In the genomic region with DNA sequence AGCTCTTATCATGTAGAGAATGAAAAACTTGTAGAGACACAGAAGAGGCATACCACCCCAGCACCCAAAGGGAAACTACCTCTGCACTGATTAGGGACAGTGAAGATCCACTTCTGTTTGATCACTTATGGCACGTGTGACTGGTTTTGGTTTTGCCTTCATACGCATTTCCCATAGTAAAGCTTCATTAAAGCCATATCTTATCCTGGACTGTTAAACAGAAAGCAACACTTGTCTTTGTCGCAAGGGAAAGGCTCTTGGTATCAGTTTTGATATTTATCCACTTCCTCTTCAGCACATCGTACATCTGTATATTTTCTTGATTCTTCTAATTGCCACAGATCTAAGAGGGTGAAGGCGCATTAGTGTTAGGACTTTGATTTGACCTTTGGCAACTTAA, we compare ENCODE assay signal across 26 mouse cellular contexts. TPM values are rescaled to one million over a fixed set of nuclear protein-coding genes. Genes with fewer than 3 reads are reported as not detected.
A peak's percentile ranks its signal among the peaks of the same experiment; 100 is the strongest.
DNase-seq lines count a peak whose midpoint lies in the region; ATAC-seq lines count a peak whose summit lies in the region.
"Had no signal": no experiment of that assay in that cellular context is flagged by ENCODE, and none has a peak within 500 bp of the region (broad histone marks: within the 10 kb centered on the region; RNA-seq: fewer than 3 reads in every experiment).

No protein-coding gene starts in this region.

- no peak overlapping the region for H3K4me3 ChIP-seq in liver, embryonic 15.5 days (replicated peaks)
- no peak overlapping the region for H3K4me3 ChIP-seq in midbrain, embryonic 10.5 days
- H3K4me3 ChIP-seq: embryonic facial prominence, embryonic 10.5 days; heart, embryonic 15.5 days; hindbrain, embryonic 13.5 days; limb, embryonic 12.5 days; neural tube, embryonic 15.5 days had no signal

- ATAC-seq in CD4-positive, CD25-positive, alpha-beta regulatory T cell, adult 4 months, result peak; percentile 90
- peak; percentile 24; the same call in 1 of the 2 replicates for ATAC-seq in common myeloid progenitor, adult 5-6 weeks (replicated peaks; ENCODE audit: low read depth, poor library complexity, severe bottlenecking)
- ATAC-seq in liver, embryonic 15.5 days (ENCODE audit: insufficient read depth), result no peak
- ATAC-seq in frontal cortex, adult (ENCODE audit: low TSS enrichment), result no peak
- ATAC-seq: forebrain, embryonic 16.5 days; midbrain, embryonic 16.5 days had no signal

- H3K9ac ChIP-seq in liver, embryonic 15.5 days, result no peak overlapping the region
- H3K9ac ChIP-seq: heart, embryonic 15.5 days; hindbrain, embryonic 13.5 days; limb, embryonic 12.5 days; neural tube, embryonic 15.5 days had no signal

- H3K9me3 ChIP-seq in liver, embryonic 15.5 days (replicated peaks), result no peaks in the 10 kb centered on the region
- H3K9me3 ChIP-seq in midbrain, embryonic 10.5 days (replicated peaks), result no peaks in the 10 kb centered on the region
- H3K9me3 ChIP-seq: embryonic facial prominence, embryonic 10.5 days; G1E; heart, embryonic 15.5 days; hindbrain, embryonic 13.5 days; limb, embryonic 12.5 days; neural tube, embryonic 15.5 days had no signal

- H3K27me3 ChIP-seq in liver, embryonic 15.5 days, result no peaks in the 10 kb centered on the region
- H3K27me3 ChIP-seq in splenic B cell, adult 2 months (ENCODE audit: control insufficient read depth, insufficient read depth, low read length, poor library complexity, severe bottlenecking), result no peaks in the 10 kb centered on the region
- no peaks in the 10 kb centered on the region for H3K27me3 ChIP-seq in midbrain, embryonic 10.5 days (ENCODE audit: low read depth, poor library complexity, severe bottlenecking)
- H3K27me3 ChIP-seq: heart, embryonic 15.5 days; hindbrain, embryonic 13.5 days; limb, embryonic 12.5 days; neural tube, embryonic 15.5 days had no signal

- no peak overlapping the region for H3K27ac ChIP-seq in liver, embryonic 15.5 days (replicated peaks)
- H3K27ac ChIP-seq in midbrain, embryonic 10.5 days (replicated peaks), result no peak overlapping the region
- H3K27ac ChIP-seq: embryonic facial prominence, embryonic 10.5 days; heart, embryonic 15.5 days; hindbrain, embryonic 13.5 days; kidney, postnatal 0 days; limb, embryonic 12.5 days; neural tube, embryonic 15.5 days; stomach, postnatal 0 days had no signal

- H3K4me1 ChIP-seq in liver, embryonic 15.5 days (replicated peaks), result peaks cover 41% of the 10 kb centered on the region
- no peaks in the 10 kb centered on the region for H3K4me1 ChIP-seq in midbrain, embryonic 10.5 days
- H3K4me1 ChIP-seq: embryonic facial prominence, embryonic 10.5 days; limb, embryonic 12.5 days; neural tube, embryonic 15.5 days had no signal

- peaks cover 69% of the 10 kb centered on the region for H3K36me3 ChIP-seq in liver, embryonic 15.5 days (replicated peaks)
- H3K36me3 ChIP-seq in splenic B cell, adult 2 months (ENCODE audit: control insufficient read depth, insufficient read depth, low read length, poor library complexity, severe bottlenecking), result peaks cover 16% of the 10 kb centered on the region
- H3K36me3 ChIP-seq in midbrain, embryonic 10.5 days, result peaks cover 66% of the 10 kb centered on the region

- H3K4me2 ChIP-seq in liver, embryonic 15.5 days, result peak overlapping the region; percentile 18; the same call in 1 of the 2 replicates
- H3K4me2 ChIP-seq: heart, embryonic 15.5 days; hindbrain, embryonic 13.5 days; limb, embryonic 12.5 days; neural tube, embryonic 15.5 days had no signal

- peak; percentile 31 for DNase-seq in splenic B cell, adult 2 months (ENCODE audit: low read depth, low spot score)
- DNase-seq in right cerebral cortex, postnatal 4 days, result no peak
- no peak for DNase-seq in midbrain, embryonic 10.5 days (ENCODE audit: low spot score)
- DNase-seq: adrenal gland, postnatal 14 days; cerebellum, adult 8-10 months; gastrocnemius, postnatal 25 days; heart, postnatal 36 days; kidney, adult 2 months; lung, adult 18-20 months; right cerebral cortex, adult 18-20 months; thymus, adult 2 months; thymus, postnatal 4 days had no signal

- WGBS in liver, embryonic 15.5 days (ENCODE audit: insufficient replicate concordance), result 48% methylated on average over 5 of the region's 5 CpGs
- WGBS in midbrain, embryonic 10.5 days, result 97% methylated on average over 5 of the region's 5 CpGs

RNA-seq across cellular contexts. Expression of gene Ugcg, which starts 25.6 kb away (rescaled TPM):
- polyA plus RNA-seq in CD4-positive, CD25-positive, alpha-beta regulatory T cell, adult 4 months (2017; shearing (Covaris generic)), result 10 to 100 TPM; 15.4 to 28.8 TPM
- total RNA-seq in common myeloid progenitor, adult 5-6 weeks (2017), result 107 and 108 TPM in 2 replicates
- 5.0 and 5.6 TPM in 2 replicates for polyA plus RNA-seq in liver, embryonic 15.5 days (2015; fragmentation: Nextera tagmentation; extraction: Ambion mirVana)
- polyA plus RNA-seq in midbrain, embryonic 10.5 days (2016; fragmentation: Nextera tagmentation; extraction: Ambion mirVana), result 9.8 and 9.9 TPM in 2 replicates

Comparison
In these comparisons a context has a peak if more than half of its experiments do, and no peak if none do; other contexts are left out.
1. ATAC-seq: peak in CD4-positive, CD25-positive, alpha-beta regulatory T cell, adult 4 months (single experiment) and common myeloid progenitor, adult 5-6 weeks (single experiment); none in liver, embryonic 15.5 days (single experiment) and frontal cortex, adult (single experiment).